Mouse (Mus musculus) cerebellum, adult 18-20 months (tissue): Measurements from ENCODE around the gene Gm4305.
A peak's percentile ranks its signal among the peaks of the same experiment; 100 is the strongest.
"Not testable (repeated sequence)": the region's sequence is repeated elsewhere in the genome, so short reads cannot be mapped to it uniquely, and the experiment has no call there.

Source experiments
- DNase-seq, 2 experiments: peaks; one replicate each; pipeline ENCODE4 v3.0.0; 2021

Gene Gm4305

GRCm38 (mm10) chr10:100350793-100351192 lies at the start of gene Gm4305:
Gene Gm4305, plus strand, starts transcription at chr10:100351093.
- not testable (repeated sequence) for DNase-seq

GRCm38 (mm10) chr10:100335376-100335775 lies 15.5 kb upstream of the Gm4305 start, which contains the start of gene Gm4301:
Gene Gm4301, plus strand, starts transcription at chr10:100335676.
- not testable (repeated sequence) for DNase-seq

GRCm38 (mm10) chr10:100340536-100340935 lies 10.4 kb upstream of the Gm4305 start, which contains the start of gene Gm4302:
Gene Gm4302, plus strand, starts transcription at chr10:100340836.
- DNase-seq, result not testable (repeated sequence)

GRCm38 (mm10) chr10:100345672-100346071 lies 5.2 kb upstream of the Gm4305 start, which contains the start of gene Gm4303:
Gene Gm4303, plus strand, starts transcription at chr10:100345972.
- DNase-seq, result not testable (repeated sequence)

- DNase-seq, result peak; percentile 0 to 3
Measured at GRCm38 (mm10) chr10:100356841-100357240, 5.9 kb downstream of the Gm4305 start.

- not testable (repeated sequence) for DNase-seq
Measured at GRCm38 (mm10) chr10:100361038-100361437, 10.1 kb downstream of the Gm4305 start, which contains the start of gene Gm4307. Gene Gm4307, plus strand, starts transcription at chr10:100361338.

- DNase-seq, result not testable (repeated sequence)
Measured at GRCm38 (mm10) chr10:100382460-100382859, 31.6 kb downstream of the Gm4305 start, which contains the start of gene Gm4312. Gene Gm4312, minus strand, starts transcription at chr10:100382560.
